Mouse (Mus musculus): ENCODE results near the gene Rab44.

GRCm38 (mm10) chr17:29065245-29065940, 48.6 kb upstream of the Rab44 start:
- TF ChIP-seq CTCF (IDR thresholded peaks at IDR 0.05; ENCODE audit: borderline replicate concordance, insufficient read depth, low read depth, low read length) (no peak), POLR2A (IDR thresholded peaks at IDR 0.05; ENCODE audit: borderline replicate concordance, insufficient read depth, low read length) (no peak)

Measured in cerebellum, adult 2 months (tissue).